Mouse (Mus musculus) midbrain, embryonic 10.5 days (tissue): ENCODE results near the gene Ndp. TPM values are rescaled to one million over a fixed set of nuclear protein-coding genes. Genes with fewer than 3 reads are reported as not detected.

ENCODE experiments used
- DNase-seq: peaks from one replicate; pipeline ENCODE4 v3.0.0-alpha.2; 2017; ENCODE audit warnings: low spot score
- H3K27ac ChIP-seq: fragments of 300-500 bp; sonication (generic); replicated peaks from 2 replicates; pipeline ENCODE4 v1.5.1; 2016; ENCODE audit warnings: mild to moderate bottlenecking
- H3K27me3 ChIP-seq: fragments of 300-500 bp; sonication (generic); 2 replicates; pipeline ENCODE4 v1.6.1; 2016; ENCODE audit warnings: low read depth, mild to moderate bottlenecking; ENCODE audit not compliant: poor library complexity, severe bottlenecking
- H3K36me3 ChIP-seq: fragments of 300-500 bp; sonication (generic); 2 replicates; pipeline ENCODE4 v1.6.1; 2016; ENCODE audit warnings: mild to moderate bottlenecking, moderate library complexity
- H3K4me1 ChIP-seq: fragments of 300-500 bp; sonication (generic); 2 replicates; pipeline ENCODE4 v1.6.1; 2016
- H3K4me3 ChIP-seq: fragments of 300-500 bp; sonication (generic); 2 replicates; pipeline ENCODE4 v1.5.1; 2016; ENCODE audit warnings: mild to moderate bottlenecking, moderate library complexity
- H3K9me3 ChIP-seq: fragments of 300-500 bp; sonication (generic); replicated peaks from 2 replicates; pipeline ENCODE4 v1.6.1; 2016; ENCODE audit warnings: mild to moderate bottlenecking
- WGBS: fragments of 180-500 bp; shearing (Covaris S2); methylation state at CpG from one replicate; pipeline ENCODE4 v1.1.7; 2016; 5-methylcytosine and 5-hydroxymethylcytosine counted together
- polyA plus RNA-seq: library from polyadenylated mRNA; unstranded; fragments of >200 nt; fragmentation: Nextera tagmentation; extraction: Ambion mirVana; gene quantifications from 2 replicates; pipeline ENCODE4 v1.2.1, GENCODE M21; 2016

Gene Ndp
- polyA plus RNA-seq: 1.9 and 3.3 TPM in 2 replicates

DNA sequence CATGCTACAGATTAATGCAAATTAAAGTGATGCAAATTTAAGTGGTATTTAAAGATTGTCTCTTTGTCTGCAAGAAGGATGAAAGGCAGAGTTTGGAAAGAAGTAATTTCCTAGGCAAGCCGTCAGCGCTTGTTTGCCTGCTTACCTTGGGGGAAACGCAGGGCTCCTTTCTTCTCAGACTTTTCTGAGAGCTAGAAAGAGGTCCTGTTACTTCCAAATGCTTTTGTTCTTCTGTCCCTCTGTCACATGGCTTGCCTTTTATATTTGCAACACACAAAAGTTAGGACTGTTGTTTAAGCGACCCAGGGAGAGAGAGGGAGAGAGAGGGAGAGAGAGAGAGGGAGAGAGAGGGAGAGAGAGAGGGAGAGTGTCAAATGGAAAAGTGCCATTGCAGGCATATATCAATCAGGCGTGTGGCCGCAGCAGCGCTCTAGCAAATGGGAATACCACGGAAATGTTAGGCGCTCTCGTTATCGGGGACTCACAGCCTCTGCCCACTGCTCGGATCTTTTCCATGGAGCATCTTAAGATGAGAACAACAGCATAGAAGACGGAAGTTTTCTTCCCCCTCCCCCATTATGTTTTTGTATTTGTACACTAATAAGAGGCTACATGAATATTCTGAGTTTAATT lies at the start of gene Ndp:
Gene Ndp (minus strand): TSS at position 534 of the 633 bp plus-strand sequence.
- H3K36me3 ChIP-seq: no peaks in the 10 kb centered on the region

GRCm38 (mm10) chrX:16954767-16955166 lies 43.2 kb upstream of the Ndp start:
- 95% methylated on average over 2 of the region's 2 CpGs for WGBS
- no peaks in the 10 kb centered on the region for H3K36me3 ChIP-seq
- H3K27ac ChIP-seq: no peak overlapping the region
- no peak overlapping the region for H3K4me3 ChIP-seq
- H3K4me1 ChIP-seq: no peaks in the 10 kb centered on the region
- no peaks in the 10 kb centered on the region for H3K9me3 ChIP-seq
- no peak for DNase-seq
- H3K27me3 ChIP-seq: no peaks in the 10 kb centered on the region

More for the DNA sequence above, at the start of gene Ndp:
- DNase-seq: peak; percentile 24
- H3K4me1 ChIP-seq: peaks cover 10% of the 10 kb centered on the region
- no peaks in the 10 kb centered on the region for H3K9me3 ChIP-seq
- WGBS: 17% methylated on average over 13 of the region's 13 CpGs
- peak within 1 kb of the TSS; percentile 46 for H3K4me3 ChIP-seq
- H3K27ac ChIP-seq: peak within 1 kb of the TSS; percentile 46; the same call in 1 of the 2 replicates
- H3K27me3 ChIP-seq: peaks cover 5% of the 10 kb centered on the region; the same call in 1 of the 2 replicates

DNA sequence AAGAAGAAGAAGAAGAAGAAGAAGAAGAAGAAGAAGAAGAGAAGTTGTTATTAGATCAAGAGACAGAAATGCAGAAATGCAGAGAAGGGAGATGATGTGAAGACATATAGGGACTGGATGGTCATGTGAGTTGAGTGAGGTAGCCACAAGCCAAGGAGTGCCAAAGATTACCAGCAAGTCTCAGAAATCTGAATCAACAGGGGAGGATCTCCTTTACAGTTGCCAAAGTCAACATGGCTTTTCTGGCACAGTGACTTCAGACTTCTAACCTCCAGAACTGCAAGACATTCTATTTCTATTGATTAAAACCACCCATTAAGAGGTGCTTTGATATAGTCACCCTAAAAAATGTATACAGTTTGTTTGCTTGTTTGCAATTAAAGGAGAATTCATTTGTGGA lies 6.4 kb upstream of the Ndp start:
- Histone ChIP-seq H3K4me1 (no peaks in the 10 kb centered on the region), H3K27me3 (no peaks in the 10 kb centered on the region), H3K9me3 (no peaks in the 10 kb centered on the region), H3K27ac (no peak overlapping the region), H3K36me3 (no peaks in the 10 kb centered on the region), H3K4me3 (no peak overlapping the region)
- DNase-seq: no peak

GRCm38 (mm10) chrX:16913118-16913517 lies 1.5 kb upstream of the Ndp start:
- no peak for DNase-seq
- 82% methylated on average over 1 of the region's 1 CpGs for WGBS
- no peaks in the 10 kb centered on the region for H3K9me3 ChIP-seq
- H3K27me3 ChIP-seq: peaks cover 5% of the 10 kb centered on the region; the same call in 1 of the 2 replicates
- no peaks in the 10 kb centered on the region for H3K36me3 ChIP-seq
- H3K27ac ChIP-seq: no peak overlapping the region
- H3K4me1 ChIP-seq: peaks cover 10% of the 10 kb centered on the region
- no peak overlapping the region for H3K4me3 ChIP-seq

DNA sequence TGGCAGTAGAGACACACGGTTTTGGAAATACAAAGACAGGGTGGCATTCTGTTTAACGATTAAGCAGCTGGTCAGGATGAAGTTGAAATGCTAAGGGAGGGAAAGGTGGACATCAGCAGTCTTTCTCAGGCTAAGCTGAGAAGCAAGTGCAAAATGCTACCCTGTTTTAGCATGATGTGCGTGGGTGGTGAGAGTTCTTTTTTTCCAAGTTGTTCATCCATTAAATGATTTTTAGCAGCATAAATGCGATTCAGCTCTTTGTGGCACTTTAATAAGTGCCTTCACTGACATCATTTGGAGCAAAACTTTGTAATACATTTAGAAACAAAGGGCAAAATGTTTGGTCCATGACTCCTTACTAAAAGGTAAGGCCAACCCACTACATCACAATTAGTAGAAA lies 337 bp upstream of the Ndp start:
- WGBS: 36% methylated on average over 4 of the region's 4 CpGs
- no peaks in the 10 kb centered on the region for H3K36me3 ChIP-seq
- no peaks in the 10 kb centered on the region for H3K9me3 ChIP-seq
- H3K27me3 ChIP-seq: peaks cover 5% of the 10 kb centered on the region; the same call in 1 of the 2 replicates
- no peak for DNase-seq
- H3K27ac ChIP-seq: no peak overlapping the region
- H3K4me3 ChIP-seq: peak overlapping the region; percentile 46
- peaks cover 10% of the 10 kb centered on the region for H3K4me1 ChIP-seq

GRCm38 (mm10) chrX:16910211-16911095 lies 1.1 kb downstream of the Ndp start:
- Histone ChIP-seq H3K4me3 (peak overlapping the region; percentile 46), H3K27me3 (peaks cover 5% of the 10 kb centered on the region; the same call in 1 of the 2 replicates), H3K4me1 (peaks cover 10% of the 10 kb centered on the region), H3K27ac (peak overlapping the region; percentile 46; the same call in 1 of the 2 replicates), H3K9me3 (no peaks in the 10 kb centered on the region), H3K36me3 (no peaks in the 10 kb centered on the region)
- 22% methylated on average over 17 of the region's 18 CpGs for WGBS
- peak; percentile 13 for DNase-seq

DNA sequence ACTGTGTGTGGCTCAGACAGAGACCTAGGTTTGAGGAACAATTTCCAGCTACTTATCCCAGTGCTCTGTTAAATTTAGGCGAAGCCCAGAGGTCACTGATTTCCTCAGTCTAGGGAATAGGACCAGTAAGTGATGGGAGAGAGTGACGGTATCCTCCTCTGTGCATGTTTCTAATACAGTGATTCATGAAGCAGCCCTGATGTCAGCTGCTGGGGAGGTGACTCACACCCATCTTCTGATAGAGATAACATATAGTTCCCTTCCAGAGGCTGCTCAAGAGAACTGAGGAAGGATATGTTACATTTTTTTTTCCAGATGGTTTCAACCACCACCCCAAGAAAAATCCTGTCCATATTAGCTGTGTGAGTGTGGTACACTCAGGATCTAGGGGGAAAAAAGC lies 2.9 kb downstream of the Ndp start:
- Histone ChIP-seq H3K36me3 (no peaks in the 10 kb centered on the region), H3K9me3 (no peaks in the 10 kb centered on the region), H3K27ac (no peak overlapping the region), H3K27me3 (peaks cover 5% of the 10 kb centered on the region; the same call in 1 of the 2 replicates), H3K4me3 (no peak overlapping the region), H3K4me1 (peaks cover 10% of the 10 kb centered on the region)
- WGBS: 86% methylated on average over 2 of the region's 2 CpGs
- DNase-seq: no peak

DNA sequence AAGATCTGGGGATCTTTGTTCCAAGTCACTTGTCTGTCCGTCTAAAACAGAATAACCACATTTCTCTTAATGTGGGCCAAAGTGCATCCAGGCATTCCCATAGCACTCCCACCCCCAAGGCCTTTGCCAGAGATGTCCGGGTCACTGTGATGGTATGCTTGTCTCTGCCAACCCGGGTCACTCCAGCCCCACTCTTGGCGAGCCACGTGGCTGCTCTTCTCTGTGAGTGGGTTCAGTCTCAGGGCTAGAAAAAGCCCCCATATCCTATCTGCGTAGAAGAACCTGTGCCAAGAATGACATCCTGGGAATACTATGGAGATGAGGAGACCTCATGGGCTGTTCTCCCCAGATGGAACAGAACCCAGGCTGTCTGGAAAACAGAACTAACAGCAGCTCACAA lies 4.0 kb downstream of the Ndp start:
- Histone ChIP-seq H3K4me3 (no peak overlapping the region), H3K27me3 (peaks cover 5% of the 10 kb centered on the region; the same call in 1 of the 2 replicates), H3K4me1 (peaks cover 10% of the 10 kb centered on the region), H3K9me3 (no peaks in the 10 kb centered on the region), H3K27ac (no peak overlapping the region), H3K36me3 (no peaks in the 10 kb centered on the region)
- DNase-seq: no peak
- WGBS: 78% methylated on average over 6 of the region's 6 CpGs

GRCm38 (mm10) chrX:16894377-16895175 lies 17.0 kb downstream of the Ndp start:
- H3K36me3 ChIP-seq: no peaks in the 10 kb centered on the region
- no peaks in the 10 kb centered on the region for H3K27me3 ChIP-seq
- 45% methylated on average over 5 of the region's 5 CpGs for WGBS
- H3K27ac ChIP-seq: no peak overlapping the region
- DNase-seq: peak; percentile 29
- H3K4me1 ChIP-seq: no peaks in the 10 kb centered on the region
- no peaks in the 10 kb centered on the region for H3K9me3 ChIP-seq
- no peak overlapping the region for H3K4me3 ChIP-seq

DNA sequence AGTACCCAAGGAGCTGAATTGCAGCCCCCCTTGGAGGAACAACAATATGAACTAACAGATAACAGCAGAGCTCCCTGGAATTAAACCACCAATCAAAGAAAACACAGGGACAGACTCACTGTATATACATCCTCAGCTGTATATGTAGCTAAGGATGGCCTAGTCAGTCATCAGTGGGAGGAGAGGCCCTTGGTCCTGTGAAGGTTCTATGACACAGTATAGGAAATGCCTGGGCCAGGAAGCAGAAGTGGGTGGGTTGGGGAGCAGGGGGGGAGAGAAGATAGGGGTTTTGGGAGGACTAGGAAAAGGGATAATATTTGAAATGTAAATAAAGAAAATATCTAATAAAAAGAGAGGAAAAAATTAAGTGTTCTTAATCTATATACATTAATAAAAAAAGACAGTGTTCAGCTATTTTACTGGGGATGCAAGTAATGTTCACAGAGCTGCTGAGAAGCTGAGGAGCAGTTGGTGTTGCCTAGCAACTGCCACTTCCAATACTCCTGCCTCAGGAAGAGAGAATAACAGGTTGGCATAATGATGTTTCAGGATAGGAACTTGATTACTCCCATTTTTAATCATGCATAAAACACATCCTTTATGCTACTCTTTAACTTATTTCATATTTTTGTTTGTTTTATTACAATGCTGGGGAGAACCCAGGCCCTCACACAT lies 43.8 kb downstream of the Ndp start:
- H3K27me3 ChIP-seq: no peaks in the 10 kb centered on the region

GRCm38 (mm10) chrX:16860244-16860643 lies 51.3 kb downstream of the Ndp start:
- DNase-seq: no peak
- no peaks in the 10 kb centered on the region for H3K27me3 ChIP-seq
- H3K9me3 ChIP-seq: no peaks in the 10 kb centered on the region
- no peak overlapping the region for H3K27ac ChIP-seq
- H3K36me3 ChIP-seq: no peaks in the 10 kb centered on the region
- no peak overlapping the region for H3K4me3 ChIP-seq
- no peaks in the 10 kb centered on the region for H3K4me1 ChIP-seq

More for the DNA sequence above, 43.8 kb downstream of the Ndp start:
- Histone ChIP-seq H3K27ac (no peak overlapping the region), H3K4me1 (no peaks in the 10 kb centered on the region), H3K4me3 (no peak overlapping the region), H3K36me3 (no peaks in the 10 kb centered on the region), H3K9me3 (no peaks in the 10 kb centered on the region)
- no peak for DNase-seq

DNA sequence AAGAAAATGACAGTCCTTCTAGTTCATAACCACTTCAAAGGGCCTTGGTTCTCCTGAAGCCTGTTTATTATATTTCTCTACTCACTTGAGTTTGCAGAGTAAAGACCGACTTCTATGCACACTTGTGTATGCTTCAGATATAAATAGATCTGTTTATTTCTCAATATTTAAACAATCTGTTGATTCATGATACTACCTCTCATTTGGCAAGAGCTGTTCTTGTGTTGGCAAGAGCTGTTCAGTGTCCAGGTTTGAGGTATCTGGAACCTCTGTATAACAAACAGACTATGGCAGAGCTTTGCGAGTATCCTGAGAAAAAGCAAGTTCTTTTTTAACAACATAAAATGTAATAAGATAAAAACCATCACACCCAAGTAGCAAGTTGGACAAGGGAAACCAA lies 65.5 kb downstream of the Ndp start:
- Histone ChIP-seq H3K4me3 (no peak overlapping the region), H3K27ac (no peak overlapping the region), H3K36me3 (no peaks in the 10 kb centered on the region), H3K4me1 (no peaks in the 10 kb centered on the region), H3K27me3 (no peaks in the 10 kb centered on the region), H3K9me3 (no peaks in the 10 kb centered on the region)
- 87% methylated on average over 2 of the region's 2 CpGs for whole genome bisulfite sequencing
- DNase-seq: no peak
